Mouse (Mus musculus) CH12.LX (cell line): ENCODE measurements around the gene Lepr.

Experiments
- CHD2 ChIP-seq: IDR thresholded peaks from 2 replicates; pipeline ENCODE4 v1.6.1; 2011; ENCODE audit warnings: low read length, improper control_type of control experiment
- CTCF ChIP-seq, 2 experiments: IDR thresholded peaks in 1 of 2; conservative IDR thresholded peaks in 1 of 2; 2 replicates each; pipeline ENCODE4 v1.5.1; 2011 to 2012; ENCODE audit warnings: low read depth in 2 of 2, low read length in 2 of 2, improper control_type of control experiment in 1 of 2, inconsistent platforms in 1 of 2, mild to moderate bottlenecking in 1 of 2, moderate library complexity in 1 of 2
- E2F4 ChIP-seq: IDR thresholded peaks from 2 replicates; pipeline ENCODE4 v1.6.1; 2011; ENCODE audit warnings: low read depth, low read length, improper control_type of control experiment; ENCODE audit not compliant: insufficient replicate concordance
- ELF1 ChIP-seq: IDR thresholded peaks from 2 replicates; pipeline ENCODE4 v1.6.1; 2014; ENCODE audit warnings: low read depth, mild to moderate bottlenecking, inconsistent platforms, low read length, improper control_type of control experiment
- EP300 ChIP-seq: IDR thresholded peaks from 2 replicates; pipeline ENCODE4 v1.6.1; 2011; ENCODE audit warnings: low read length, improper control_type of control experiment
- MYC ChIP-seq: IDR thresholded peaks from 2 replicates; pipeline ENCODE4 v1.6.1; 2011; ENCODE audit warnings: low read depth, mild to moderate bottlenecking, improper control_type of control experiment, low read length
- NELFE ChIP-seq: IDR thresholded peaks from 2 replicates; pipeline ENCODE4 v1.6.1; 2011; ENCODE audit warnings: low read depth, low read length, improper control_type of control experiment
- POLR2A ChIP-seq: IDR thresholded peaks from 2 replicates; pipeline ENCODE4 v1.6.1; 2011; ENCODE audit warnings: low read depth, mild to moderate bottlenecking, improper control_type of control experiment, low read length
- USF1 ChIP-seq: IDR thresholded peaks from 2 replicates; pipeline ENCODE4 v1.6.1; 2014; ENCODE audit warnings: low read depth, mild to moderate bottlenecking, inconsistent platforms, low read length, improper control_type of control experiment
- ZC3H11A ChIP-seq: IDR thresholded peaks from 2 replicates; pipeline ENCODE4 v1.6.1; 2012; ENCODE audit warnings: low read depth, mild to moderate bottlenecking, inconsistent platforms, low read length, improper control_type of control experiment

GRCm38 (mm10) chr4:101711100-101711499 is 6.1 kb upstream of the Lepr start:
- TF ChIP-seq CTCF (conservative IDR thresholded peaks at IDR 0.05 in 1 of 2, IDR thresholded peaks at IDR 0.05 in 1 of 2; ENCODE audit: low read depth in 2 of 2, low read length in 2 of 2) (no peak), POLR2A (no peak), ELF1 (no peak), MYC (no peak), USF1 (no peak), NELFE (no peak), E2F4 (no peak), EP300 (no peak), ZC3H11A (no peak), CHD2 (no peak)
